Mouse (Mus musculus) liver, embryonic 14 days (tissue): ENCODE results near the gene Nme6. TPM values are rescaled to one million over a fixed set of nuclear protein-coding genes. Genes with fewer than 3 reads are reported as not detected.

ENCODE experiments used
- polyA plus RNA-seq: library from polyadenylated mRNA; depleted of rRNA; stranded (reverse); fragments of >200 nt; gene quantifications from 2 replicates; pipeline ENCODE4 v1.2.3, GENCODE M21; 2012; rRNA removed

The Nme6 gene
- 30.4 and 33.0 TPM in 2 replicates for polyA plus RNA-seq

GRCm38 (mm10) chr9:109832391-109833087 is at the start of gene Nme6:
Gene Nme6, plus strand, starts transcription at chr9:109832749.

GRCm38 (mm10) chr9:109790570-109790969 is 42.0 kb upstream of the Nme6 start, which contains the start of gene Fbxw27:
Gene Fbxw27, minus strand, starts transcription at chr9:109790670.

GRCm38 (mm10) chr9:109811980-109812379 is 20.6 kb upstream of the Nme6 start, which contains the start of gene Spink8:
Gene Spink8, plus strand, starts transcription at chr9:109812280.

GRCm38 (mm10) chr9:109849312-109849758 is 16.8 kb downstream of the Nme6 start, which contains the start of gene Camp:
Gene Camp, minus strand, starts transcription at chr9:109849617.

GRCm38 (mm10) chr9:109874797-109875691 is 42.5 kb downstream of the Nme6 start, which contains the start of gene Cdc25a:
Gene Cdc25a, plus strand, starts transcription at chr9:109875579.

Other genes starting within 250 kb of the Nme6 start
- gene Fbxw24, start 206.7 kb upstream of the Nme6 start, polyA plus RNA-seq, result 0.02 TPM in 1 of 2 replicates, not detected in the other
- not detected in 2 replicates for gene Fbxw25, start 168.1 kb upstream of the Nme6 start, polyA plus RNA-seq
- 0.02 TPM in 1 of 2 replicates, not detected in the other for gene Fbxw18, start 130.0 kb upstream of the Nme6 start, polyA plus RNA-seq
- gene Fbxw26, start 86.7 kb upstream of the Nme6 start, polyA plus RNA-seq, result not detected in 2 replicates
- gene Fbxw27, start 42.1 kb upstream of the Nme6 start, polyA plus RNA-seq, result not detected in 2 replicates
- not detected in 2 replicates for gene Spink8, start 20.5 kb upstream of the Nme6 start, polyA plus RNA-seq
- 35.8 and 62.7 TPM in 2 replicates for gene Camp, start 16.9 kb downstream of the Nme6 start, polyA plus RNA-seq
- gene Cdc25a, start 42.8 kb downstream of the Nme6 start, polyA plus RNA-seq, result 11.2 and 12.5 TPM in 2 replicates
- 10.7 and 13.2 TPM in 2 replicates for gene Map4, start 98.7 kb downstream of the Nme6 start, polyA plus RNA-seq